23 mouse cellular contexts compared by ENCODE assay signal in the genomic region with DNA sequence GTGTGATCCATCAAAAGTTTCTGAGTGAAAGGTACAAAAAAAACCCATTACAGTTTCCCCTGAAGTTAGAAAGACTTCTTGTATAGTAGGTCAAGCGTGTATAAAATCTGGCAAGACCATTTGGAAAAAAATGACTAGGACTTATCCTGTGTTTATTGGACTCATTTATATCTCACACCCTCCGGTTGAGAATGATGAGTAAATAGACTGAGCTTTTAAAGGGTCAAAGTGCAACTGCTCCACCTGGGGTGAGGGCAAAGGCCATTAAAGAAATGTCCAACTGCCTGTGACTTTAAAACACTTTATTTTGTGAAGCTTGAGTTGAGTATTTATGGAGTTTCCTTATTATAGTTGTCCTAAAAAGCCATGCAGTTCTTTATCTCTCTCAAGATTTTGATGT.
DNase-seq lines count a peak whose midpoint lies in the region; ATAC-seq and TF ChIP-seq lines count a peak whose summit lies in the region.
"Had no signal": no experiment of that assay in that cellular context is flagged by ENCODE, and none has a peak within 500 bp of the region (broad histone marks: within the 10 kb centered on the region; RNA-seq: fewer than 3 reads in every experiment).

No protein-coding gene starts in this region.

- no peak overlapping the region for H3K9ac ChIP-seq in kidney, embryonic 16.5 days (replicated peaks; ENCODE audit: low read length)
- H3K9ac ChIP-seq: embryonic facial prominence, embryonic 13.5 days; forebrain, embryonic 12.5 days; forebrain, embryonic 15.5 days; hindbrain, embryonic 12.5 days; hindbrain, embryonic 15.5 days had no signal

- H3K27me3 ChIP-seq in kidney, adult 2 months (replicated peaks; ENCODE audit: control insufficient read depth, insufficient read depth, low read length): no peaks in the 10 kb centered on the region
- H3K27me3 ChIP-seq in kidney, embryonic 16.5 days (ENCODE audit: insufficient read depth, low read length): no peaks in the 10 kb centered on the region
- H3K27me3 ChIP-seq: embryonic facial prominence, embryonic 13.5 days; forebrain, embryonic 12.5 days; forebrain, embryonic 15.5 days; hindbrain, embryonic 12.5 days; hindbrain, embryonic 15.5 days had no signal

- WGBS in kidney, adult 2 months: 40% methylated on average over 2 of the region's 2 CpGs
- 40% methylated on average over 2 of the region's 2 CpGs for WGBS in kidney, embryonic 16.5 days

- TF ChIP-seq CTCF in kidney, adult 2 months (conservative IDR thresholded peaks at IDR 0.05; ENCODE audit: insufficient read depth, insufficient read length, low read depth, low read length): no peak

- ATAC-seq in kidney, embryonic 16.5 days (ENCODE audit: low FRiP score, low TSS enrichment): no peak
- ATAC-seq: CD4-positive, CD25-positive, alpha-beta regulatory T cell, adult 4 months; forebrain, embryonic 15.5 days had no signal

- no peak overlapping the region for H3K27ac ChIP-seq in kidney, adult 2 months (ENCODE audit: insufficient read depth, low read depth, low read length)
- no peak overlapping the region for H3K27ac ChIP-seq in kidney, embryonic 16.5 days (ENCODE audit: low read length)
- H3K27ac ChIP-seq: embryonic facial prominence, embryonic 10.5 days; embryonic facial prominence, embryonic 13.5 days; forebrain, embryonic 12.5 days; forebrain, embryonic 15.5 days; hindbrain, embryonic 12.5 days; hindbrain, embryonic 15.5 days had no signal

- H3K36me3 ChIP-seq in kidney, adult 2 months (ENCODE audit: control insufficient read depth, insufficient read depth, low read length): no peaks in the 10 kb centered on the region
- H3K36me3 ChIP-seq in kidney, embryonic 16.5 days (ENCODE audit: insufficient read depth, low read length): no peaks in the 10 kb centered on the region
- H3K36me3 ChIP-seq: embryonic facial prominence, embryonic 10.5 days; embryonic facial prominence, embryonic 13.5 days; forebrain, embryonic 12.5 days; forebrain, embryonic 15.5 days; hindbrain, embryonic 12.5 days; hindbrain, embryonic 15.5 days had no signal

- no peak for TF ChIP-seq POLR2A in kidney, adult 2 months (IDR thresholded peaks at IDR 0.05; ENCODE audit: low read depth, low read length)

- H3K4me2 ChIP-seq in kidney, embryonic 16.5 days (replicated peaks; ENCODE audit: low read depth, low read length): no peak overlapping the region
- H3K4me2 ChIP-seq: embryonic facial prominence, embryonic 13.5 days; forebrain, embryonic 12.5 days; forebrain, embryonic 15.5 days; heart, embryonic 11.5 days; hindbrain, embryonic 12.5 days; hindbrain, embryonic 15.5 days had no signal

- H3K4me3 ChIP-seq in kidney, adult 2 months (ENCODE audit: insufficient read depth, low read depth, low read length): no peak overlapping the region
- no peak overlapping the region for H3K4me3 ChIP-seq in kidney, embryonic 16.5 days (ENCODE audit: low read length)
- H3K4me3 ChIP-seq: embryonic facial prominence, embryonic 10.5 days; embryonic facial prominence, embryonic 13.5 days; erythroblast, embryonic 14.5 days; forebrain, embryonic 12.5 days; forebrain, embryonic 15.5 days; hindbrain, embryonic 12.5 days; hindbrain, embryonic 15.5 days had no signal

- peaks cover 3% of the 10 kb centered on the region; the same call in 1 of the 2 replicates for H3K4me1 ChIP-seq in kidney, adult 2 months (ENCODE audit: control insufficient read depth, insufficient read depth, low read length)
- H3K4me1 ChIP-seq in kidney, embryonic 16.5 days (ENCODE audit: insufficient read depth, low read length): no peaks in the 10 kb centered on the region
- H3K4me1 ChIP-seq: embryonic facial prominence, embryonic 10.5 days; embryonic facial prominence, embryonic 13.5 days; forebrain, embryonic 12.5 days; forebrain, embryonic 15.5 days; hindbrain, embryonic 12.5 days; hindbrain, embryonic 15.5 days had no signal

- DNase-seq in heart, adult 11 months: peak; percentile 11
- DNase-seq in heart, adult 18-20 months: no peak
- DNase-seq in kidney, adult 2 months: peak; percentile 59
- DNase-seq in kidney, postnatal 36 days: peak; percentile 13 to 23
- no peak for DNase-seq in kidney, postnatal 14 days
- DNase-seq in layer of hippocampus, adult 8-10 months (ENCODE audit: low spot score in 2 of 2): no peak
- DNase-seq: adrenal gland, adult 2 months; adrenal gland, postnatal 14 days; cerebellum, adult 11 months; cerebellum, adult 2 months; cerebellum, adult 9-11 months; cerebellum, postnatal 25 days; gastrocnemius, postnatal 25 days had no signal

- no peaks in the 10 kb centered on the region for H3K9me3 ChIP-seq in kidney, embryonic 16.5 days (ENCODE audit: low read length)
- H3K9me3 ChIP-seq: embryonic facial prominence, embryonic 10.5 days; embryonic facial prominence, embryonic 13.5 days; forebrain, embryonic 12.5 days; forebrain, embryonic 15.5 days; hindbrain, embryonic 12.5 days; hindbrain, embryonic 15.5 days had no signal

Comparison
In these comparisons a context has a peak if more than half of its experiments do, and no peak if none do; other contexts are left out.
1. DNase-seq: peak in heart, adult 11 months (single experiment), kidney, adult 2 months (single experiment) and kidney, postnatal 36 days (2 of 2); none in heart, adult 18-20 months (0 of 2), kidney, postnatal 14 days (single experiment) and layer of hippocampus, adult 8-10 months (0 of 2).